Mouse (Mus musculus) limb, embryonic 13.5 days (tissue): Measurements from ENCODE around the gene Btbd3. TPM values are rescaled to one million over a fixed set of nuclear protein-coding genes. Genes with fewer than 3 reads are reported as not detected.

Experiments
- ATAC-seq: fragments of 200-750 bp; cut with Nextera tagmentation; 2 replicates; pipeline ENCODE4 v1.8.0; 2017; ENCODE audit warnings: low read depth, moderate number of reproducible peaks, moderate TSS enrichment; ENCODE audit not compliant: low FRiP score
- H3K27ac ChIP-seq: fragments of 300-500 bp; sonication (generic); 2 replicates; pipeline ENCODE4 v1.5.1; 2015; ENCODE audit warnings: inconsistent platforms, mild to moderate bottlenecking, moderate library complexity
- H3K27me3 ChIP-seq: fragments of 300-500 bp; sonication (generic); 2 replicates; pipeline ENCODE4 v1.6.1; 2015; ENCODE audit warnings: mild to moderate bottlenecking, inconsistent platforms
- H3K36me3 ChIP-seq: fragments of 300-500 bp; sonication (generic); 2 replicates; pipeline ENCODE4 v1.6.1; 2015; ENCODE audit warnings: inconsistent platforms, mild to moderate bottlenecking, moderate library complexity
- H3K4me1 ChIP-seq: fragments of 300-500 bp; sonication (generic); 2 replicates; pipeline ENCODE4 v1.6.1; 2015; ENCODE audit warnings: inconsistent platforms
- H3K4me2 ChIP-seq: fragments of 300-500 bp; sonication (generic); replicated peaks from 2 replicates; pipeline ENCODE4 v1.6.1; 2015; ENCODE audit warnings: inconsistent platforms, mild to moderate bottlenecking, moderate library complexity
- H3K4me3 ChIP-seq: fragments of 300-500 bp; sonication (generic); 2 replicates; pipeline ENCODE4 v1.5.1; 2015; ENCODE audit warnings: moderate library complexity, mild to moderate bottlenecking, inconsistent platforms
- H3K9ac ChIP-seq: fragments of 300-500 bp; sonication (generic); 2 replicates; pipeline ENCODE4 v1.6.1; 2015; ENCODE audit warnings: mild to moderate bottlenecking, inconsistent platforms
- H3K9me3 ChIP-seq: fragments of 300-500 bp; sonication (generic); 2 replicates; pipeline ENCODE4 v1.6.1; 2016; ENCODE audit warnings: inconsistent platforms
- whole genome bisulfite sequencing: fragments of 180-500 bp; shearing (Covaris S2); methylation state at CpG from one replicate; pipeline ENCODE4 v1.1.7; 2015; 5-methylcytosine and 5-hydroxymethylcytosine counted together
- polyA plus RNA-seq: library from polyadenylated mRNA; unstranded; fragments of >200 nt; fragmentation: Nextera tagmentation; extraction: Ambion mirVana; gene quantifications from 2 replicates; pipeline ENCODE4 v1.2.1, GENCODE M21; 2015

The Btbd3 gene
- polyA plus RNA-seq, 1 experiment from 2014 or later, result 23.5 TPM

GRCm38 (mm10) chr2:138492176-138492575, 235.8 kb downstream of the Btbd3 start:
- Histone ChIP-seq H3K4me3 (no peak overlapping the region), H3K9me3 (no peaks in the 10 kb centered on the region), H3K36me3 (no peaks in the 10 kb centered on the region), H3K27me3 (no peaks in the 10 kb centered on the region), H3K4me1 (no peaks in the 10 kb centered on the region), H3K9ac (no peak overlapping the region), H3K27ac (no peak overlapping the region), H3K4me2 (no peak overlapping the region)
- no peak for ATAC-seq

- no peaks in the 10 kb centered on the region for H3K9me3 ChIP-seq
- no peak for ATAC-seq
- peaks cover 5% of the 10 kb centered on the region; the same call in 1 of the 2 replicates for H3K4me1 ChIP-seq
- no peak overlapping the region for H3K9ac ChIP-seq
- no peaks in the 10 kb centered on the region for H3K27me3 ChIP-seq
- H3K27ac ChIP-seq, result no peak overlapping the region
- no peak overlapping the region for H3K4me2 ChIP-seq
- no peaks in the 10 kb centered on the region for H3K36me3 ChIP-seq
- 43% methylated on average over 12 of the region's 12 CpGs for WGBS
- no peak overlapping the region for H3K4me3 ChIP-seq
Measured at GRCm38 (mm10) chr2:138503866-138504380, 247.6 kb downstream of the Btbd3 start.

GRCm38 (mm10) chr2:138515531-138515930, 259.2 kb downstream of the Btbd3 start:
- H3K27me3 ChIP-seq, result no peaks in the 10 kb centered on the region
- no peaks in the 10 kb centered on the region for H3K9me3 ChIP-seq
- 59% methylated on average over 4 of the region's 4 CpGs for WGBS
- H3K36me3 ChIP-seq, result no peaks in the 10 kb centered on the region
- ATAC-seq, result no peak
- H3K4me2 ChIP-seq, result no peak overlapping the region
- no peak overlapping the region for H3K4me3 ChIP-seq
- H3K4me1 ChIP-seq, result no peaks in the 10 kb centered on the region
- no peak overlapping the region for H3K27ac ChIP-seq
- no peak overlapping the region for H3K9ac ChIP-seq

GRCm38 (mm10) chr2:138528461-138528860, 272.1 kb downstream of the Btbd3 start:
- H3K9me3 ChIP-seq, result no peaks in the 10 kb centered on the region
- no peaks in the 10 kb centered on the region for H3K36me3 ChIP-seq
- 69% methylated on average over 1 of the region's 1 CpGs for WGBS
- no peak for ATAC-seq
- H3K4me1 ChIP-seq, result no peaks in the 10 kb centered on the region
- H3K9ac ChIP-seq, result no peak overlapping the region
- no peak overlapping the region for H3K4me3 ChIP-seq
- H3K4me2 ChIP-seq, result no peak overlapping the region
- H3K27me3 ChIP-seq, result no peaks in the 10 kb centered on the region
- no peak overlapping the region for H3K27ac ChIP-seq

- 41% methylated on average over 5 of the region's 5 CpGs for WGBS
- H3K36me3 ChIP-seq, result no peaks in the 10 kb centered on the region
- H3K4me2 ChIP-seq, result no peak overlapping the region
- H3K4me3 ChIP-seq, result no peak overlapping the region
- ATAC-seq, result no peak
- no peaks in the 10 kb centered on the region for H3K4me1 ChIP-seq
- H3K27me3 ChIP-seq, result no peaks in the 10 kb centered on the region
- H3K27ac ChIP-seq, result no peak overlapping the region
- H3K9ac ChIP-seq, result no peak overlapping the region
- H3K9me3 ChIP-seq, result no peaks in the 10 kb centered on the region
Measured at GRCm38 (mm10) chr2:138531160-138531967, 275.0 kb downstream of the Btbd3 start.

- no peak overlapping the region for H3K27ac ChIP-seq
- H3K36me3 ChIP-seq, result no peaks in the 10 kb centered on the region
- H3K4me1 ChIP-seq, result no peaks in the 10 kb centered on the region
- WGBS, result 29% methylated on average over 4 of the region's 4 CpGs
- H3K4me3 ChIP-seq, result no peak overlapping the region
- ATAC-seq, result no peak
- no peak overlapping the region for H3K9ac ChIP-seq
- no peaks in the 10 kb centered on the region for H3K27me3 ChIP-seq
- no peaks in the 10 kb centered on the region for H3K9me3 ChIP-seq
- H3K4me2 ChIP-seq, result no peak overlapping the region
Measured at GRCm38 (mm10) chr2:138531992-138532391, 275.6 kb downstream of the Btbd3 start.

GRCm38 (mm10) chr2:138539655-138540054, 283.3 kb downstream of the Btbd3 start:
- Histone ChIP-seq H3K4me3 (no peak overlapping the region), H3K27ac (no peak overlapping the region), H3K4me1 (no peaks in the 10 kb centered on the region), H3K9ac (no peak overlapping the region), H3K27me3 (no peaks in the 10 kb centered on the region), H3K4me2 (no peak overlapping the region), H3K9me3 (no peaks in the 10 kb centered on the region), H3K36me3 (no peaks in the 10 kb centered on the region)
- ATAC-seq, result no peak
- 91% methylated on average over 3 of the region's 3 CpGs for WGBS

- H3K4me1 ChIP-seq, result no peaks in the 10 kb centered on the region
Measured at GRCm38 (mm10) chr2:138548990-138549389, 292.6 kb downstream of the Btbd3 start.

GRCm38 (mm10) chr2:138551516-138551915, 295.2 kb downstream of the Btbd3 start:
- H3K4me2 ChIP-seq, result no peak overlapping the region
- H3K4me1 ChIP-seq, result no peaks in the 10 kb centered on the region
- H3K4me3 ChIP-seq, result no peak overlapping the region
- H3K36me3 ChIP-seq, result no peaks in the 10 kb centered on the region
- no peaks in the 10 kb centered on the region for H3K9me3 ChIP-seq
- ATAC-seq, result 0 out of 2 replicates have a peak, but pooled peaks have one; percentile 36
- WGBS, result 65% methylated on average over 5 of the region's 5 CpGs
- no peaks in the 10 kb centered on the region for H3K27me3 ChIP-seq
- H3K27ac ChIP-seq, result no peak overlapping the region
- H3K9ac ChIP-seq, result no peak overlapping the region

More at GRCm38 (mm10) chr2:138548990-138549389, 292.6 kb downstream of the Btbd3 start:
- no peak overlapping the region for H3K27ac ChIP-seq
- no peak overlapping the region for H3K4me3 ChIP-seq
- H3K9ac ChIP-seq, result no peak overlapping the region
- 84% methylated on average over 2 of the region's 2 CpGs for WGBS
- H3K36me3 ChIP-seq, result no peaks in the 10 kb centered on the region
- H3K4me2 ChIP-seq, result no peak overlapping the region
- H3K27me3 ChIP-seq, result no peaks in the 10 kb centered on the region
- ATAC-seq, result no peak
- no peaks in the 10 kb centered on the region for H3K9me3 ChIP-seq

GRCm38 (mm10) chr2:138555106-138555862, 298.9 kb downstream of the Btbd3 start:
- H3K9ac ChIP-seq, result no peak overlapping the region
- H3K9me3 ChIP-seq, result no peaks in the 10 kb centered on the region
- 84% methylated on average over 11 of the region's 11 CpGs for WGBS
- no peak overlapping the region for H3K4me3 ChIP-seq
- H3K27me3 ChIP-seq, result no peaks in the 10 kb centered on the region
- H3K4me1 ChIP-seq, result no peaks in the 10 kb centered on the region
- H3K27ac ChIP-seq, result no peak overlapping the region
- no peak overlapping the region for H3K4me2 ChIP-seq
- no peak for ATAC-seq
- H3K36me3 ChIP-seq, result no peaks in the 10 kb centered on the region

GRCm38 (mm10) chr2:138585930-138586329, 329.6 kb downstream of the Btbd3 start:
- H3K9me3 ChIP-seq, result no peaks in the 10 kb centered on the region
- no peak overlapping the region for H3K4me3 ChIP-seq
- no peaks in the 10 kb centered on the region for H3K36me3 ChIP-seq
- no peaks in the 10 kb centered on the region for H3K27me3 ChIP-seq
- 83% methylated on average over 2 of the region's 2 CpGs for WGBS
- no peak overlapping the region for H3K27ac ChIP-seq
- H3K4me2 ChIP-seq, result no peak overlapping the region
- ATAC-seq, result no peak
- H3K4me1 ChIP-seq, result no peaks in the 10 kb centered on the region
- no peak overlapping the region for H3K9ac ChIP-seq

GRCm38 (mm10) chr2:138587335-138587734, 331.0 kb downstream of the Btbd3 start:
- Histone ChIP-seq H3K4me3 (no peak overlapping the region), H3K9ac (no peak overlapping the region), H3K9me3 (no peaks in the 10 kb centered on the region), H3K4me1 (no peaks in the 10 kb centered on the region), H3K4me2 (no peak overlapping the region), H3K36me3 (no peaks in the 10 kb centered on the region), H3K27me3 (no peaks in the 10 kb centered on the region), H3K27ac (no peak overlapping the region)
- no peak for ATAC-seq
- 78% methylated on average over 2 of the region's 2 CpGs for WGBS
